Mouse (Mus musculus) intestine, embryonic 16.5 days (tissue): ENCODE measurements at regions not wholly inside any gene's neighbourhood (a gene's known extent, or its start where the extent isn't known, plus 50 kb on each side); places are given as distances from the start of the nearest gene placed in this dataset.

ENCODE experiments used
- ATAC-seq: fragments of 200-750 bp; cut with Nextera tagmentation; 2 replicates; pipeline ENCODE4 v1.8.0; 2017; ENCODE audit warnings: moderate TSS enrichment, moderate library complexity
- H3K27ac ChIP-seq: fragments of 300-500 bp; sonication (generic); 2 replicates; pipeline ENCODE4 v1.5.1; 2014; ENCODE audit warnings: mild to moderate bottlenecking, low read length
- H3K27me3 ChIP-seq: fragments of 300-500 bp; sonication (generic); replicated peaks from 2 replicates; pipeline ENCODE4 v1.6.1; 2014; ENCODE audit warnings: low read length, control low read depth, mixed read lengths; ENCODE audit not compliant: control insufficient read depth, insufficient read depth
- H3K36me3 ChIP-seq: fragments of 300-500 bp; sonication (generic); 2 replicates; pipeline ENCODE4 v1.6.1; 2014; ENCODE audit warnings: low read length, control low read depth; ENCODE audit not compliant: control insufficient read depth, insufficient read depth
- H3K4me1 ChIP-seq: fragments of 300-500 bp; sonication (generic); 2 replicates; pipeline ENCODE4 v1.6.1; 2014; ENCODE audit warnings: low read length, control low read depth, mixed read lengths; ENCODE audit not compliant: control insufficient read depth, insufficient read depth
- H3K4me2 ChIP-seq: fragments of 300-500 bp; sonication (generic); 2 replicates; pipeline ENCODE4 v1.6.1; 2014; ENCODE audit warnings: low read depth, low read length, control low read depth
- H3K4me3 ChIP-seq: fragments of 300-500 bp; sonication (generic); 2 replicates; pipeline ENCODE4 v1.5.1; 2014; ENCODE audit warnings: mild to moderate bottlenecking, low read length
- H3K9ac ChIP-seq: fragments of 300-500 bp; sonication (generic); 2 replicates; pipeline ENCODE4 v1.6.1; 2014; ENCODE audit warnings: low read depth, low read length
- H3K9me3 ChIP-seq: fragments of 300-500 bp; sonication (generic); 2 replicates; pipeline ENCODE4 v1.6.1; 2016; ENCODE audit warnings: low read length, control low read depth; ENCODE audit not compliant: control insufficient read depth
- WGBS: fragments of 180-500 bp; shearing (Covaris S2); extraction: QIAGEN DNeasy Blood & Tissue Kit; methylation state at CpG from one replicate; pipeline ENCODE4 v1.1.7; 2014; 5-methylcytosine and 5-hydroxymethylcytosine counted together

- Histone ChIP-seq H3K9me3 (no peaks in the 10 kb centered on the region), H3K27me3 (no peaks in the 10 kb centered on the region), H3K36me3 (no peaks in the 10 kb centered on the region), H3K9ac (no peak overlapping the region), H3K4me3 (no peak overlapping the region), H3K4me1 (no peaks in the 10 kb centered on the region), H3K4me2 (no peak overlapping the region), H3K27ac (no peak overlapping the region)
- 57% methylated on average over 8 of the region's 8 CpGs for WGBS
- ATAC-seq: no peak
These were observed 60.4 kb upstream of the Hddc2 start for GRCm38 (mm10) chr10:31252584-31253381.

- 61% methylated on average over 1 of the region's 1 CpGs for WGBS
- H3K4me2 ChIP-seq: no peak overlapping the region
- no peaks in the 10 kb centered on the region for H3K27me3 ChIP-seq
- no peak overlapping the region for H3K9ac ChIP-seq
- H3K4me1 ChIP-seq: no peaks in the 10 kb centered on the region
- no peaks in the 10 kb centered on the region for H3K36me3 ChIP-seq
- H3K4me3 ChIP-seq: no peak overlapping the region
- H3K9me3 ChIP-seq: no peaks in the 10 kb centered on the region
- no peak overlapping the region for H3K27ac ChIP-seq
- no peak for ATAC-seq
These were observed 56.2 kb upstream of the Hddc2 start for GRCm38 (mm10) chr10:31256934-31257333.

- no peak overlapping the region for H3K9ac ChIP-seq
- H3K4me3 ChIP-seq: no peak overlapping the region
- 93% methylated on average over 1 of the region's 1 CpGs for WGBS
- H3K4me2 ChIP-seq: no peak overlapping the region
- no peak for ATAC-seq
- H3K27me3 ChIP-seq: no peaks in the 10 kb centered on the region
- H3K4me1 ChIP-seq: no peaks in the 10 kb centered on the region
- no peaks in the 10 kb centered on the region for H3K9me3 ChIP-seq
- no peaks in the 10 kb centered on the region for H3K36me3 ChIP-seq
- no peak overlapping the region for H3K27ac ChIP-seq
These were observed 55.6 kb upstream of the Hddc2 start for GRCm38 (mm10) chr10:31257611-31258010.

- WGBS: 63% methylated on average over 7 of the region's 7 CpGs
- H3K27ac ChIP-seq: no peak overlapping the region
These were observed 52.3 kb upstream of the Hddc2 start for GRCm38 (mm10) chr10:31260914-31261313.

More at GRCm38 (mm10) chr10:31260914-31261313, 52.3 kb upstream of the Hddc2 start:
- Histone ChIP-seq H3K9ac (no peak overlapping the region), H3K4me2 (no peak overlapping the region), H3K9me3 (no peaks in the 10 kb centered on the region), H3K36me3 (no peaks in the 10 kb centered on the region), H3K4me1 (no peaks in the 10 kb centered on the region), H3K4me3 (no peak overlapping the region), H3K27me3 (no peaks in the 10 kb centered on the region)
- ATAC-seq: no peak
